Mouse (Mus musculus) T-cell, adult 66 days (primary cell): Measurements from ENCODE around the gene Hsd17b3. TPM values are rescaled to one million over a fixed set of nuclear protein-coding genes. Genes with fewer than 3 reads are reported as not detected.

ENCODE experiments used
- total RNA-seq, 2 experiments: library from RNA; stranded (reverse); gene quantifications; 3 replicates in 1 of 2; 4 replicates in 1 of 2; pipeline ENCODE4 v1.2.4; 2023

Gene Hsd17b3
- not detected for total RNA-seq

GRCm38 (mm10) chr13:64089130-64089529 is at the start of gene Hsd17b3:
Gene Hsd17b3, minus strand, starts transcription at chr13:64089230.

GRCm38 (mm10) chr13:64128858-64129615 is 40.0 kb upstream of the Hsd17b3 start, which contains the start of gene Slc35d2:
Gene Slc35d2, minus strand, starts transcription at chr13:64129368.

Other genes starting within 250 kb of the Hsd17b3 start
- 10 to 100 TPM; 17.7 to 17.9 TPM for gene Slc35d2, start 40.1 kb upstream of the Hsd17b3 start, total RNA-seq
- 10 to 100 TPM in 1 of 2 experiments, 1 to 10 TPM in 1; 9.7 to 13.3 TPM for gene Zfp367, start 64.0 kb upstream of the Hsd17b3 start, total RNA-seq
- 10 to 100 TPM; 18.6 to 21.8 TPM for gene Habp4, start 72.6 kb upstream of the Hsd17b3 start, total RNA-seq
- gene Cdc14b, start 186.1 kb upstream of the Hsd17b3 start, total RNA-seq, result 10 to 100 TPM; 28.0 to 35.5 TPM
- 10 to 100 TPM; 61.7 to 63.1 TPM for gene Aaed1, start 223.5 kb upstream of the Hsd17b3 start, total RNA-seq